Mouse (Mus musculus) adipocyte (in vitro differentiated cells): ENCODE measurements around the gene Nop16.
A peak's percentile ranks its signal among the peaks of the same experiment; 100 is the strongest.

ENCODE experiments used
- DNase-seq: peaks from one replicate; pipeline ENCODE4 v3.0.0-alpha.2; 2016; ENCODE audit warnings: low spot score

The Nop16 gene

GRCm38 (mm10) chr13:54596107-54596690 lies 6.3 kb upstream of the Nop16 start:
- peak; percentile 61 for DNase-seq

- no peak for DNase-seq
Observed at GRCm38 (mm10) chr13:54593617-54594016, 3.7 kb upstream of the Nop16 start.

GRCm38 (mm10) chr13:54591776-54592356 lies 2.0 kb upstream of the Nop16 start:
- DNase-seq: no peak

- DNase-seq: no peak
Observed at GRCm38 (mm10) chr13:54589414-54589995, 385 bp downstream of the Nop16 start.

GRCm38 (mm10) chr13:54585831-54586230 lies 4.1 kb downstream of the Nop16 start:
- DNase-seq: no peak

- DNase-seq: no peak
Observed at GRCm38 (mm10) chr13:54582860-54583259, 7.0 kb downstream of the Nop16 start.

GRCm38 (mm10) chr13:54582126-54582525 lies 7.8 kb downstream of the Nop16 start:
- DNase-seq: no peak

- no peak for DNase-seq
Observed at GRCm38 (mm10) chr13:54581385-54581784, 8.5 kb downstream of the Nop16 start.

- DNase-seq: no peak
Observed at GRCm38 (mm10) chr13:54577652-54578507, 12.0 kb downstream of the Nop16 start.

GRCm38 (mm10) chr13:54575489-54575888 lies 14.4 kb downstream of the Nop16 start:
- DNase-seq: no peak

GRCm38 (mm10) chr13:54574854-54575481 lies 14.9 kb downstream of the Nop16 start, which contains the start of gene Arl10:
Gene Arl10 (plus strand): TSS chr13:54575015.
- peak; percentile 62 for DNase-seq

GRCm38 (mm10) chr13:54572621-54573020 lies 17.3 kb downstream of the Nop16 start:
- no peak for DNase-seq

- DNase-seq: no peak
Observed at GRCm38 (mm10) chr13:54571637-54572036, 18.3 kb downstream of the Nop16 start.

- no peak for DNase-seq
Observed at GRCm38 (mm10) chr13:54570736-54571135, 19.2 kb downstream of the Nop16 start.

- no peak for DNase-seq
Observed at GRCm38 (mm10) chr13:54569282-54569681, 20.6 kb downstream of the Nop16 start.

GRCm38 (mm10) chr13:54568380-54568779 lies 21.5 kb downstream of the Nop16 start:
- no peak for DNase-seq

GRCm38 (mm10) chr13:54565594-54566345 lies 24.1 kb downstream of the Nop16 start:
- DNase-seq: peak; percentile 46

GRCm38 (mm10) chr13:54565201-54565581 lies 24.7 kb downstream of the Nop16 start, which contains the start of gene 4833439L19Rik:
Gene 4833439L19Rik (minus strand): TSS chr13:54565435.
- DNase-seq: peak; percentile 87

- DNase-seq: peak; percentile 31
Observed at GRCm38 (mm10) chr13:54564232-54565200, 25.4 kb downstream of the Nop16 start.

- peak; percentile 28 for DNase-seq
Observed at GRCm38 (mm10) chr13:54562562-54562961, 27.3 kb downstream of the Nop16 start.
